Mouse (Mus musculus) embryonic facial prominence, embryonic 15.5 days (tissue): Measurements from ENCODE around the gene Tst. TPM values are rescaled to one million over a fixed set of nuclear protein-coding genes. Genes with fewer than 3 reads are reported as not detected.

Experiments
- ATAC-seq: fragments of 200-750 bp; cut with Nextera tagmentation; 2 replicates; pipeline ENCODE4 v1.8.0; 2017; ENCODE audit warnings: low read depth, moderate TSS enrichment; ENCODE audit not compliant: insufficient number of reproducible peaks, low FRiP score, low TSS enrichment
- H3K27ac ChIP-seq: fragments of 300-500 bp; sonication (generic); replicated peaks from 2 replicates; pipeline ENCODE4 v1.5.1; 2015; ENCODE audit warnings: mild to moderate bottlenecking, inconsistent platforms
- H3K27me3 ChIP-seq: fragments of 300-500 bp; sonication (generic); 2 replicates; pipeline ENCODE4 v1.6.1; 2015; ENCODE audit warnings: inconsistent platforms
- H3K36me3 ChIP-seq: fragments of 300-500 bp; sonication (generic); 2 replicates; pipeline ENCODE4 v1.6.1; 2015; ENCODE audit warnings: mild to moderate bottlenecking, inconsistent platforms
- H3K4me1 ChIP-seq: fragments of 300-500 bp; sonication (generic); 2 replicates; pipeline ENCODE4 v1.6.1; 2015; ENCODE audit warnings: inconsistent platforms
- H3K4me2 ChIP-seq: fragments of 300-500 bp; sonication (generic); replicated peaks from 2 replicates; pipeline ENCODE4 v1.6.1; 2015; ENCODE audit warnings: mild to moderate bottlenecking, inconsistent platforms
- H3K4me3 ChIP-seq: fragments of 300-500 bp; sonication (generic); replicated peaks from 2 replicates; pipeline ENCODE4 v1.5.1; 2015; ENCODE audit warnings: mild to moderate bottlenecking, inconsistent platforms
- H3K9ac ChIP-seq: fragments of 300-500 bp; sonication (generic); 2 replicates; pipeline ENCODE4 v1.6.1; 2015; ENCODE audit warnings: inconsistent platforms
- H3K9me3 ChIP-seq: fragments of 300-500 bp; sonication (generic); replicated peaks from 2 replicates; pipeline ENCODE4 v1.6.1; 2016; ENCODE audit warnings: inconsistent platforms
- WGBS: fragments of 180-500 bp; shearing (Covaris S2); methylation state at CpG from one replicate; pipeline ENCODE4 v1.1.7; 2015; 5-methylcytosine and 5-hydroxymethylcytosine counted together
- polyA plus RNA-seq: library from polyadenylated mRNA; unstranded; fragments of >200 nt; fragmentation: Nextera tagmentation; extraction: Ambion mirVana; gene quantifications from 2 replicates; pipeline ENCODE4 v1.2.1, GENCODE M21; 2015

Tst gene
- polyA plus RNA-seq, 1 experiment from 2014 or later, result 68.9 TPM

DNA sequence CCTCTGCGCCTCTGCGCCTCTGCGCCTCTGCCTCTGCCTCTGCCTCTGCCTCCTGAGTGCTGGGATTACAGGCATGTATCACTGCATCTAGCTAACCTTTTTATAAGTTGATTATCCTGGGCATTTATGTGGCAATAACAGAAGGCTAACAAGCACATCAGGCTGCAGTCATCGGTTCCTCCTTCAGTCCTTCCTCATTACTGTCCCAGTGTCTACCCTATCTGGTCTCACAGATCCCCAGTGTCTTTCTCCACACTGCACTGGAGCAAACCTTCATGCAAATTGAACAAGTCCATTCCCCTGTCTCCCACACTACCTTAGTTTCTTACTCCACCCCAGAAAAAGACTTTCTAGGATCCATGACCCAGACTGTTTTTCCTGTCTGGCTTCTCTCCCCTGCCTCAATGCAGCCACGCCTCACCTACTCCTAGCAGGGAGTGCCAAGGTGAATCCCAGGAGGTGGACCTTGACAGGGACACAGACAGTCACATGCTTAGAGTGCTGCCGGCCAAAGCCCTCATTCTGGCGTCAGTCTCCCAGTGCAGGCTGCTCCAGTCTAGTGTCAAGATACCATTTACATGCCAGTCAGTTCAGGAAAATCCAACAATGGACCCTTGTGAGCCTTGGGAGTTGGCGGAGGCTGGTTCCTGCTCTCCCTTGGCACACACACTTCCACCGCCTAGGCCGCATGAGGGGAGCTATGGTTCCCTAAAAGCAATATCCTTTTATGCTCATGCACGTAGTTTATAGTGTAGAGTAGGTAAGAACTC lies 22.1 kb downstream of the Tst start:
- no peaks in the 10 kb centered on the region for H3K27me3 ChIP-seq
- no peaks in the 10 kb centered on the region for H3K9me3 ChIP-seq
- H3K27ac ChIP-seq, result peak overlapping the region; percentile 18; the same call in 1 of the 2 replicates
- H3K9ac ChIP-seq, result no peak overlapping the region
- H3K4me1 ChIP-seq, result 0 out of 2 replicates have a peak, but pooled peaks cover 6% of the 10 kb centered on the region
- no peak overlapping the region for H3K4me2 ChIP-seq
- WGBS, result 67% methylated on average over 11 of the region's 11 CpGs
- no peak for ATAC-seq
- H3K36me3 ChIP-seq, result no peaks in the 10 kb centered on the region
- no peak overlapping the region for H3K4me3 ChIP-seq

DNA sequence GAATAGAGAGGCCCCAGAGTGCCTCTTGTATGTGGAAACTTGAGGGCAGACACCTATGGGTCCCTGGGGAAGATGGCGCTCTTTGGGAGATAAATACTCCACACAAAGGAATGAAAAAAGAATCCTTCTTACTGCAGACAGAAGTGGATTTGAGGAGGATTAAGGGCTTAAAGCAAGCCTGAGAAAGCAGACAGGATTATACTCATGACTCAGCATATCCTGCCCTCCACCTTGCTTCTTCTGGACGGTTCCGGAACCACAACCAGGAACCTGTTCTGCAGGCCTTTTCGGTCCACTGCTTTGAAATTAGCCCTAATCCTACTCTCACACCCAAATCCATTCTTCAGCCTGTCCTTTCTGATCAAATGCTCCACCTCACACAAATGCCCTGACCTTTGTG lies 23.6 kb downstream of the Tst start:
- 60% methylated on average over 4 of the region's 4 CpGs for WGBS
- Histone ChIP-seq H3K27ac (no peak overlapping the region), H3K9me3 (no peaks in the 10 kb centered on the region), H3K27me3 (no peaks in the 10 kb centered on the region), H3K4me3 (no peak overlapping the region), H3K9ac (no peak overlapping the region), H3K4me2 (no peak overlapping the region), H3K36me3 (no peaks in the 10 kb centered on the region), H3K4me1 (0 out of 2 replicates have a peak, but pooled peaks cover 6% of the 10 kb centered on the region)
- no peak for ATAC-seq

DNA sequence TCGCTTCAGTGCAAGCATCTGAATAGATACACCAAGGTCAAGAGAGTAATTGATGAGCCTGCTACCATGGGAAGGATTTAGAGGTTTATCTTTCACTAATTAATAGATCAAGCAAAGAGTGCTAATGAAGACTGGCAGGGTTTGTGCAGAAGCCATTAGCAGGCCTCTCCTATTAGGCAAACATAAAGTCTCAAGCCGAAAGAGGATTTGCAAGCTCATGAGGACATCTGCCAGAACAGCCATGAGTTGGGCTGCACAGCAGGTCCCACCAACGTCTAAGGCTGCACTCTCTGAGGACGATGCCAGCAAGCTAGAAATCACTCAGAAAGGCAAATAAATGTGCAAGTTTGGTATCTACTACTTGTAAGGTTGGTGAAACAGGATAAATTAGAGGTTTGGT lies 25.0 kb downstream of the Tst start:
- no peak overlapping the region for H3K4me3 ChIP-seq
- H3K36me3 ChIP-seq, result no peaks in the 10 kb centered on the region
- H3K9me3 ChIP-seq, result no peaks in the 10 kb centered on the region
- no peak overlapping the region for H3K4me2 ChIP-seq
- H3K9ac ChIP-seq, result no peak overlapping the region
- 0 out of 2 replicates have a peak, but pooled peaks cover 6% of the 10 kb centered on the region for H3K4me1 ChIP-seq
- no peak for ATAC-seq
- no peaks in the 10 kb centered on the region for H3K27me3 ChIP-seq
- H3K27ac ChIP-seq, result no peak overlapping the region
- 65% methylated on average over 4 of the region's 4 CpGs for WGBS

DNA sequence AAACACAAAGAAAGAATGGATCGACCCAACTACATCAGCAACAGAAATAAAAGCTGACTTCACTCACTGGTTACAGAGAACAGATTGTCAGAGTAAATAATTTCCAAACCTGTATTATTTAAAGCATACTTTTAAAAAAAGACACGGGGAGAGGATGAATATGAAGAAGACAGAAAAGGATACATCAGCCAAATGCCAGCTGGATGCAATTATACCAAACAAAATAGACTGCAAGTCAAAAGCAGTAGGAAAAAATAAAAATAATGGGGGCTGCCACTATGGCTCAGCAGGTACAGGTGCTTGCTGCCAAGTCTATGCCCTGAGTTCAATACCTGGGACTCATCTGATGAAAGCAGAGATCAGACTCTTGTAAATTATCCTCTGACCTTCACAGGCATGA lies 25.5 kb downstream of the Tst start:
- Histone ChIP-seq H3K4me3 (no peak overlapping the region), H3K27me3 (no peaks in the 10 kb centered on the region), H3K4me1 (0 out of 2 replicates have a peak, but pooled peaks cover 6% of the 10 kb centered on the region), H3K4me2 (no peak overlapping the region), H3K9me3 (no peaks in the 10 kb centered on the region), H3K36me3 (no peaks in the 10 kb centered on the region), H3K27ac (no peak overlapping the region), H3K9ac (no peak overlapping the region)
- 49% methylated on average over 2 of the region's 2 CpGs for WGBS
- no peak for ATAC-seq

DNA sequence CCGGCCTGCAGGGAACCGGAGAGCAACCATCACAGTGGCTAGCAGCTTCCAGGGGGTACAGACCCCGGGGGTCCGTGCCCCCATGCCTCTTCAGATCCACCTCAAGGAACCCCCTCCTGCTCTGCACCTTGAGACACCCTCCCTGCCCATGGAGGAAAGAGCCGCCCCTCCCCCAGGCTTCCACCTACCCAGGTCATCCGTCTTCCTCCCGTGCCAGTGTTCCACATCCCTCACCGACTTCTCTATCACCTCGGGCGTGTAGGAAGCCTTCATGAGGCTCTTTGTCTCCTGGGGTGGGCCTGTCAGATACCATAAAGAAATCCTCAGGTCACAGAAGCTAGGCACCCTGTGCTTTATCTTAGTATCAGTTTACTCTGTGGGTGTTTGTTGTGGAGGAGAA lies 27.2 kb downstream of the Tst start:
- Histone ChIP-seq H3K9me3 (no peaks in the 10 kb centered on the region), H3K36me3 (no peaks in the 10 kb centered on the region), H3K4me2 (no peak overlapping the region), H3K4me3 (no peak overlapping the region), H3K9ac (no peak overlapping the region), H3K27ac (no peak overlapping the region), H3K4me1 (no peaks in the 10 kb centered on the region), H3K27me3 (no peaks in the 10 kb centered on the region)
- no peak for ATAC-seq
- WGBS, result 84% methylated on average over 10 of the region's 10 CpGs

DNA sequence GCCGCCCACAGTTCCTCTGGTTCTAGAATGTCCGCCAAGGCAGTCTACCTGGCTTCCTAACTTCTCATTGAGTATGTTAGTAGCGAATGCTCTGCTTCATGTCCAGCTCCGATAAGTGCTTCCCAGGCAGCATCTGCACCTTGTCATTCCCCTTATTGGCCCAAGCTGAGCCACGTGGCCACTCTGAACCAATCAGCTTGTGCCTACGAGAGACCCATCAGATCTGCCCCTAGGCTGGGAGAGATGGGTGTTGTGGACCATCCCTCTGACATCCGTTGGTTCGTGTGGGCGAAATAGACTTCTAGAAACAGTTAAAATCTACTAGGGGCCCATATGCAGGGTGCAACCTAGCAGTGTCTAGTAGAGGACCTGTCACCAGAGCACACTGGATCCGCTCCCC lies 27.8 kb downstream of the Tst start:
- Histone ChIP-seq H3K4me3 (no peak overlapping the region), H3K9ac (no peak overlapping the region), H3K4me2 (no peak overlapping the region), H3K27ac (no peak overlapping the region), H3K9me3 (no peaks in the 10 kb centered on the region), H3K27me3 (no peaks in the 10 kb centered on the region), H3K4me1 (no peaks in the 10 kb centered on the region), H3K36me3 (no peaks in the 10 kb centered on the region)
- WGBS, result 89% methylated on average over 10 of the region's 10 CpGs
- no peak for ATAC-seq

DNA sequence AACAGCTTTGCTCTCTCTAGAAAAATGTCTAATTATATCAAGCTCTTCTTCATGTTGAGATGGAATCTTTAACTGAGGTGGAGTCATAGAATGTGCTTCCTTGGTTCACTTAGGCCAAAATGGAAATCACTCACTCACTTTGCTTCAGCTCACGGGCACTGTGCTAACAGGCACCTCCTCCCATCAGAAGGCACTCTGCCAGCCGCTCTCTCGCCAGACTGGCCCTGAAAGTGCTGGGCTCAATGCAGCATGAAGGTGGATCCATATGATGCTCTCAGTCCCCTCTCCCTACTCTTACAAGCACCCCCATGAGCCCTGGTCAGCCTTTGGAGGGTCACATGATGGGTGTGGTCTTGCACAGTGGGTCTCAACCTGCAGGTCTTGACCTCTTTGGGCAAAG lies 31.5 kb downstream of the Tst start:
- no peaks in the 10 kb centered on the region for H3K9me3 ChIP-seq
- H3K36me3 ChIP-seq, result no peaks in the 10 kb centered on the region
- 63% methylated on average over 3 of the region's 3 CpGs for WGBS
- H3K9ac ChIP-seq, result no peak overlapping the region
- H3K27me3 ChIP-seq, result peaks cover 12% of the 10 kb centered on the region
- no peak for ATAC-seq
- no peak overlapping the region for H3K4me2 ChIP-seq
- no peak overlapping the region for H3K27ac ChIP-seq
- H3K4me3 ChIP-seq, result no peak overlapping the region
- no peaks in the 10 kb centered on the region for H3K4me1 ChIP-seq

DNA sequence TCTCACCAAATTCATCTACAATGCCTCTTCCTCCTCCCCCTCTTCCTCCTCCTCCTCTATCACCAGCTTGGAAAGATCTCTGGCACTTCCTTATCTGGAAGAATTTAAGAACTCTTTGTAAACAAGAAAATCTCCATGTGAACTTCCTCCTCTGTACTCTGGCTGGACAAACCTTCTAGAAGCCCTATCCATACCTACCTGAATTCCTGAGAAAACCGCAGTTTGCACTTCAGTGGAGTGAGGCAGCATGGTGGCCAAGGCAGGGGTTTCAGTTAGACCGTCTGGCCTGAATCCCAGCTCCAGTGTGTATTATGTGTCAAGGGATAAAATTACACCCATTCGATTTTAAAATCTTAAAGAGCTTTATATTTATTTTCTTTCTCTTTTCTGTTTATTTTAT lies 32.9 kb downstream of the Tst start:
- ATAC-seq, result no peak
- Histone ChIP-seq H3K4me2 (no peak overlapping the region), H3K4me1 (no peaks in the 10 kb centered on the region), H3K36me3 (no peaks in the 10 kb centered on the region), H3K27ac (no peak overlapping the region), H3K4me3 (no peak overlapping the region), H3K27me3 (peaks cover 18% of the 10 kb centered on the region), H3K9ac (no peak overlapping the region), H3K9me3 (no peaks in the 10 kb centered on the region)
- 58% methylated on average over 3 of the region's 3 CpGs for WGBS

DNA sequence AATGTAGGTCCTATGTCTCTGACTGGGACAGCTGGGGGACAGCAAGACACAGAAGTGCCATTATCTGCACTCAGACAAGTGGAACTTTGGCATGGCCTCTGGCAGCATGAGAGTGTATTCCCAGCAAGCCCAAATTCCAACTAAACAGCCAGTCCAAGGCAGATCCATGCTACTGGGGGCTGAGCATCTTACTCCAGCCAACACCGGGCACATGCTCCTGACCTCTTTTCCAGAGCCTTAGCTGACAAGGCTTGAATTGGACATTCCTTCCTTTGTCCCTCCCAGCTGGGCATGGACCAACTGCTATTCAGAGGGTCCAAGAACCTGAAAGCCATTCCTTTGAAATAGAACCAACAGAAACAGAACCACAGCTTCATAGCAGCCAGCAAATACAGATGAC lies 36.1 kb downstream of the Tst start:
- peaks cover 25% of the 10 kb centered on the region for H3K27me3 ChIP-seq
- H3K4me1 ChIP-seq, result no peaks in the 10 kb centered on the region
- H3K27ac ChIP-seq, result no peak overlapping the region
- no peak overlapping the region for H3K4me3 ChIP-seq
- WGBS, result 79% methylated on average over 1 of the region's 1 CpGs
- no peak overlapping the region for H3K9ac ChIP-seq
- H3K36me3 ChIP-seq, result no peaks in the 10 kb centered on the region
- H3K4me2 ChIP-seq, result no peak overlapping the region
- H3K9me3 ChIP-seq, result no peaks in the 10 kb centered on the region
- no peak for ATAC-seq

DNA sequence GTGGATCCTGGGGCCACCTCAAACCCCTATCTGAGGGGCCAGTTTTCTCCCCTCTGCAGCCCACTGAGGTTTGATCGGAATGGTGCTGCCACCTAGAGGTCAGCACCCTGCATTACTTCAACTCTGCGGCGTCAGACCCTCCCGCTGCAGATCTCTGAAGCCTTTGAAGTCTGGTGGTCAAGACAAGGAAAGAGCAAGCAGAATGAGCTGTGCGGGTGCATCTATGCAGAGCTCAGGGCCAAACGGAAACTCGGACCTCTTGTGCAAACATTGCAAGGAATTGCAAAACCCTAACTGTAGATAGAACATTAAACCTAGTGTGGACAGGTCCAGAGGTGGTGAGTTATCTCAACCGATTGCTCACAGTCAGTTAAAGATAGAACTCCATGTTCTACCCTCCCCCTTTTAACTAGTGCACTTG lies 36.8 kb downstream of the Tst start:
- H3K27ac ChIP-seq, result no peak overlapping the region
- H3K9ac ChIP-seq, result no peak overlapping the region
- ATAC-seq, result no peak
- H3K4me1 ChIP-seq, result no peaks in the 10 kb centered on the region
- no peaks in the 10 kb centered on the region for H3K9me3 ChIP-seq
- H3K27me3 ChIP-seq, result peaks cover 25% of the 10 kb centered on the region
- H3K4me3 ChIP-seq, result no peak overlapping the region
- H3K36me3 ChIP-seq, result no peaks in the 10 kb centered on the region
- no peak overlapping the region for H3K4me2 ChIP-seq
- WGBS, result 11% methylated on average over 8 of the region's 8 CpGs

DNA sequence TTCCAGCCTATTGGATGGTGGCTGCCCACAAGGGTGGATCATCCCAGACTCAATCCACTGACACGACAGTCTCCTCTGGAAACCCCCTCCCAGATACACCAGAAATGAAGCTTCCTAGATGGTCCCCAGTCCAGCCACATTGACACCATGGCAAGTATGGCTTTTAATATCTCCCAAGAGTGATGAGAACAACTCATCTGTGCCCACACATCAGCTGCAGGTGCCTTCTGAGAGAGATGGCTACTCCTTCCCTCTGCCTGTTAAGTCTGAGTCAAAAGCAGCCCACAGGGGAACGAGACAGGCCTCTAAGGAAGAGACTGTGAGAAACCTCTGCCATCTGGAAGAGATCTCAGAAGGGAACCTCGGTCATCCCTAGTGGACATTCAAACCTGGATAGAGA lies 37.9 kb downstream of the Tst start:
- ATAC-seq, result no peak
- Histone ChIP-seq H3K9me3 (no peaks in the 10 kb centered on the region), H3K27me3 (peaks cover 25% of the 10 kb centered on the region), H3K27ac (no peak overlapping the region), H3K36me3 (no peaks in the 10 kb centered on the region), H3K4me2 (no peak overlapping the region), H3K9ac (no peak overlapping the region), H3K4me3 (no peak overlapping the region), H3K4me1 (no peaks in the 10 kb centered on the region)
- WGBS, result 64% methylated on average over 3 of the region's 3 CpGs

DNA sequence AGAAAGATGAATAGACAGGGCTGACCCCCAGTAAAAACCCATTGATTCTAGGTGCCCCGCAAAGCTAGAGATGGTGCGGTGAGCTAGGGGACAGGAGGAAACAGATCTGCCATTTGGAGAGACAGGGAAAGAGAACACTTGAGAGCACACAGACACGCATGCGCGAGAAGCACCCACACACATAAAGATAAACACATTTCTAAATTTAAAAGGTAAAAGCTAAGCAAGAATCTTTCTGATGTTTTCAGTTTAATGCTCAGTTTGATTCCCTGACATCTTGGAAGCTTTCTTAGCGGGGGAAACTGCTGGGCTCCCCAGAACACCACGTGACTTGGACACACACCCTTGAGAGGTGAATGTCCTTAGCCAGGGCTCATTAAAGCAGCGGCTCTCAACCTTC lies 38.8 kb downstream of the Tst start:
- no peak for ATAC-seq
- no peak overlapping the region for H3K9ac ChIP-seq
- WGBS, result 74% methylated on average over 8 of the region's 8 CpGs
- H3K4me2 ChIP-seq, result no peak overlapping the region
- peaks cover 25% of the 10 kb centered on the region for H3K27me3 ChIP-seq
- no peak overlapping the region for H3K27ac ChIP-seq
- H3K36me3 ChIP-seq, result no peaks in the 10 kb centered on the region
- H3K9me3 ChIP-seq, result no peaks in the 10 kb centered on the region
- no peak overlapping the region for H3K4me3 ChIP-seq
- no peaks in the 10 kb centered on the region for H3K4me1 ChIP-seq
